ENCODE assay signal across 19 mouse cellular contexts in the genomic region with DNA sequence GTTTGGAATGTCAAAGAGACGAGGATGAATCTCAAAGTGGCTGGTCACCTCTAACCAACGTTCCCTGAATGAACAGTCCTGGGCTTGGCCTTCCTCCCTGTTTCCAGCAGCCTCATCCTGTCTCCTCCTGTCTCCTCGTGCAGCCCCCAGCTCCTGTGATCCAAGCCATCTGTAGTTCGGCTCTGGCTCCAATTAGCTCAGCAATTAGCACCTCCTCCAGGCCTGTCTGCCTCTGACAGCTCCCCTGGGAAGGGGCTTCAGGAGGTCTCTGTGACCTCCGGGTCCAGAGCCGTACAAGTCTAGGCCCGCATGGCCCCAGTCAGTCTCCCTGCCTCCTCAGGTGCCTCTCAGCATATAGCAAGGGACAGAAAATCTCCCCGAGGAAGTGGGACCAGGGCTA. TPM values are rescaled to one million over a fixed set of nuclear protein-coding genes. Genes with fewer than 3 reads are reported as not detected.
DNase-seq lines count a peak whose midpoint lies in the region; ATAC-seq and TF ChIP-seq lines count a peak whose summit lies in the region.
"Had no signal": no experiment of that assay in that cellular context is flagged by ENCODE, and none has a peak within 500 bp of the region (broad histone marks: within the 10 kb centered on the region; RNA-seq: fewer than 3 reads in every experiment).

No protein-coding gene starts in this region.

- 31% methylated on average over 8 of the region's 8 CpGs for WGBS in intestine, embryonic 14.5 days
- 36% methylated on average over 8 of the region's 8 CpGs for WGBS in intestine, embryonic 16.5 days
- 40% methylated on average over 8 of the region's 8 CpGs for WGBS in midbrain, embryonic 10.5 days
- WGBS in midbrain, postnatal 0 days: 39% methylated on average over 8 of the region's 8 CpGs
- WGBS in embryonic facial prominence, embryonic 14.5 days: 14% methylated on average over 8 of the region's 8 CpGs
- 24% methylated on average over 8 of the region's 8 CpGs for WGBS in forebrain, embryonic 16.5 days

- ATAC-seq in intestine, embryonic 14.5 days (replicated peaks; ENCODE audit: low FRiP score, low TSS enrichment, low read depth): no peak
- no peak for ATAC-seq in intestine, embryonic 16.5 days
- ATAC-seq in midbrain, postnatal 0 days (ENCODE audit: low FRiP score): no peak
- no peak for ATAC-seq in embryonic facial prominence, embryonic 14.5 days (ENCODE audit: low read depth)
- ATAC-seq in forebrain, embryonic 16.5 days: peak; percentile 59

- H3K9me3 ChIP-seq in intestine, embryonic 14.5 days (ENCODE audit: control insufficient read depth, low read length): no peaks in the 10 kb centered on the region
- no peaks in the 10 kb centered on the region for H3K9me3 ChIP-seq in intestine, embryonic 16.5 days (ENCODE audit: control insufficient read depth, low read length)
- H3K9me3 ChIP-seq in midbrain, embryonic 10.5 days (replicated peaks): no peaks in the 10 kb centered on the region
- no peaks in the 10 kb centered on the region for H3K9me3 ChIP-seq in midbrain, postnatal 0 days (ENCODE audit: low read length)
- no peaks in the 10 kb centered on the region for H3K9me3 ChIP-seq in embryonic facial prominence, embryonic 14.5 days (ENCODE audit: control insufficient read depth, low read length)
- no peaks in the 10 kb centered on the region for H3K9me3 ChIP-seq in forebrain, embryonic 16.5 days (ENCODE audit: control insufficient read depth, low read length)
- H3K9me3 ChIP-seq: neural tube, embryonic 12.5 days had no signal

- no peaks in the 10 kb centered on the region for H3K36me3 ChIP-seq in intestine, embryonic 14.5 days (ENCODE audit: control insufficient read depth, insufficient read depth, low read length)
- H3K36me3 ChIP-seq in intestine, embryonic 16.5 days (ENCODE audit: control insufficient read depth, insufficient read depth, low read length): no peaks in the 10 kb centered on the region
- H3K36me3 ChIP-seq in midbrain, embryonic 10.5 days: no peaks in the 10 kb centered on the region
- no peaks in the 10 kb centered on the region for H3K36me3 ChIP-seq in midbrain, postnatal 0 days (ENCODE audit: insufficient read depth, low read length)
- H3K36me3 ChIP-seq in embryonic facial prominence, embryonic 14.5 days (ENCODE audit: control insufficient read depth, insufficient read depth, low read length): no peaks in the 10 kb centered on the region
- H3K36me3 ChIP-seq in forebrain, embryonic 16.5 days (ENCODE audit: control insufficient read depth, insufficient read depth): no peaks in the 10 kb centered on the region
- H3K36me3 ChIP-seq: neural tube, embryonic 12.5 days had no signal

- H3K27ac ChIP-seq in intestine, embryonic 14.5 days (ENCODE audit: low read depth): peak overlapping the region; percentile 34; the same call in 1 of the 2 replicates
- no peak overlapping the region for H3K27ac ChIP-seq in intestine, embryonic 16.5 days (ENCODE audit: low read length)
- H3K27ac ChIP-seq in midbrain, embryonic 10.5 days (replicated peaks): peak overlapping the region; percentile 4; the same call in 1 of the 2 replicates
- no peak overlapping the region for H3K27ac ChIP-seq in midbrain, postnatal 0 days (ENCODE audit: low read depth, low read length)
- no peak overlapping the region for H3K27ac ChIP-seq in embryonic facial prominence, embryonic 14.5 days (replicated peaks; ENCODE audit: low read depth, low read length)
- no peak overlapping the region for H3K27ac ChIP-seq in forebrain, embryonic 16.5 days (ENCODE audit: low read length)
- H3K27ac ChIP-seq: liver, embryonic 14.5 days; neural tube, embryonic 12.5 days had no signal

- no peak overlapping the region for H3K4me3 ChIP-seq in intestine, embryonic 14.5 days (ENCODE audit: low read depth, low read length)
- H3K4me3 ChIP-seq in intestine, embryonic 16.5 days (ENCODE audit: low read length): no peak overlapping the region
- no peak overlapping the region for H3K4me3 ChIP-seq in midbrain, embryonic 10.5 days
- no peak overlapping the region for H3K4me3 ChIP-seq in midbrain, postnatal 0 days (ENCODE audit: low read depth, low read length)
- no peak overlapping the region for H3K4me3 ChIP-seq in embryonic facial prominence, embryonic 14.5 days (ENCODE audit: low read depth, low read length)
- no peak overlapping the region for H3K4me3 ChIP-seq in forebrain, embryonic 16.5 days (replicated peaks; ENCODE audit: low read length)
- H3K4me3 ChIP-seq: neural tube, embryonic 12.5 days had no signal

- no peak overlapping the region for H3K4me2 ChIP-seq in intestine, embryonic 14.5 days (ENCODE audit: low read length)
- H3K4me2 ChIP-seq in intestine, embryonic 16.5 days (ENCODE audit: low read depth, low read length): no peak overlapping the region
- no peak overlapping the region for H3K4me2 ChIP-seq in midbrain, postnatal 0 days (ENCODE audit: low read depth, low read length, poor library complexity, severe bottlenecking)
- no peak overlapping the region for H3K4me2 ChIP-seq in embryonic facial prominence, embryonic 14.5 days (ENCODE audit: low read depth, low read length)
- H3K4me2 ChIP-seq in forebrain, embryonic 16.5 days (ENCODE audit: low read length): no peak overlapping the region
- H3K4me2 ChIP-seq: neural tube, embryonic 12.5 days had no signal

- peaks cover 36% of the 10 kb centered on the region for H3K4me1 ChIP-seq in intestine, embryonic 14.5 days (replicated peaks; ENCODE audit: control insufficient read depth, insufficient read depth, low read length)
- H3K4me1 ChIP-seq in intestine, embryonic 16.5 days (ENCODE audit: control insufficient read depth, insufficient read depth, low read length): peaks cover 4% of the 10 kb centered on the region; the same call in 1 of the 2 replicates
- peaks cover 81% of the 10 kb centered on the region for H3K4me1 ChIP-seq in midbrain, embryonic 10.5 days
- 0 out of 2 replicates have a peak, but pooled peaks cover 4% of the 10 kb centered on the region for H3K4me1 ChIP-seq in midbrain, postnatal 0 days (ENCODE audit: insufficient read depth, low read length)
- H3K4me1 ChIP-seq in embryonic facial prominence, embryonic 14.5 days (ENCODE audit: control insufficient read depth, insufficient read depth, low read length): peaks cover 8% of the 10 kb centered on the region; the same call in 1 of the 2 replicates
- peaks cover 14% of the 10 kb centered on the region for H3K4me1 ChIP-seq in forebrain, embryonic 16.5 days (replicated peaks; ENCODE audit: control insufficient read depth, insufficient read depth, low read length)

- no peak overlapping the region for H3K9ac ChIP-seq in intestine, embryonic 14.5 days (ENCODE audit: low read length)
- H3K9ac ChIP-seq in intestine, embryonic 16.5 days (ENCODE audit: low read depth, low read length): no peak overlapping the region
- no peak overlapping the region for H3K9ac ChIP-seq in midbrain, postnatal 0 days (replicated peaks; ENCODE audit: low read length, poor library complexity, severe bottlenecking)
- no peak overlapping the region for H3K9ac ChIP-seq in embryonic facial prominence, embryonic 14.5 days (ENCODE audit: low read depth, low read length)
- no peak overlapping the region for H3K9ac ChIP-seq in forebrain, embryonic 16.5 days (replicated peaks; ENCODE audit: low read depth, low read length)
- H3K9ac ChIP-seq: liver, embryonic 14.5 days; neural tube, embryonic 12.5 days had no signal

- DNase-seq in intestine, embryonic 14.5 days (ENCODE audit: low spot score): no peak
- no peak for DNase-seq in midbrain, embryonic 10.5 days (ENCODE audit: low spot score)
- no peak for DNase-seq in midbrain, postnatal 0 days (ENCODE audit: low spot score)
- DNase-seq in embryonic facial prominence, embryonic 14.5 days (ENCODE audit: low spot score): peak; percentile 38
- DNase-seq in adrenal gland, adult 18-20 months (ENCODE audit: low spot score in 2 of 2): no peak
- DNase-seq: cerebellum, adult 11-12 months; gastrocnemius, postnatal 25 days; lung, postnatal 10 days; thymus, postnatal 25 days had no signal

- TF ChIP-seq CTCF in midbrain, postnatal 0 days (IDR thresholded peaks at IDR 0.05): no peak

- no peaks in the 10 kb centered on the region for H3K27me3 ChIP-seq in intestine, embryonic 14.5 days (replicated peaks; ENCODE audit: control insufficient read depth, insufficient read depth, low read length)
- no peaks in the 10 kb centered on the region for H3K27me3 ChIP-seq in intestine, embryonic 16.5 days (replicated peaks; ENCODE audit: control insufficient read depth, insufficient read depth, low read length)
- peaks cover 13% of the 10 kb centered on the region for H3K27me3 ChIP-seq in midbrain, embryonic 10.5 days (ENCODE audit: low read depth, poor library complexity, severe bottlenecking)
- H3K27me3 ChIP-seq in midbrain, postnatal 0 days (ENCODE audit: insufficient read depth, low read length): no peaks in the 10 kb centered on the region
- H3K27me3 ChIP-seq in embryonic facial prominence, embryonic 14.5 days (replicated peaks; ENCODE audit: control insufficient read depth, insufficient read depth, low read length): no peaks in the 10 kb centered on the region
- H3K27me3 ChIP-seq in forebrain, embryonic 16.5 days (replicated peaks; ENCODE audit: control insufficient read depth, insufficient read depth, low read length): no peaks in the 10 kb centered on the region
- H3K27me3 ChIP-seq: neural tube, embryonic 12.5 days had no signal

RNA-seq across cellular contexts. Expression of gene 1700017B05Rik, which starts 8.0 kb away (rescaled TPM):
- 41.2 and 42.1 TPM in 2 replicates for polyA plus RNA-seq in intestine, embryonic 14.5 days (2014; fragmentation: Nextera tagmentation; extraction: Ambion mirVana)
- polyA plus RNA-seq in intestine, embryonic 16.5 days (2015; fragmentation: Nextera tagmentation; extraction: Ambion mirVana): 23.8 and 25.5 TPM in 2 replicates
- 11.8 TPM in 2 replicates for polyA plus RNA-seq in midbrain, embryonic 10.5 days (2016; fragmentation: Nextera tagmentation; extraction: Ambion mirVana)
- 10.9 and 13.0 TPM in 2 replicates for total RNA-seq in midbrain, postnatal 0 days (2014; rRNA removed)
- polyA plus RNA-seq in midbrain, postnatal 0 days (2015; fragmentation: Nextera tagmentation; extraction: Ambion mirVana): 4.5 and 5.0 TPM in 2 replicates
- 19.5 and 19.6 TPM in 2 replicates for polyA plus RNA-seq in embryonic facial prominence, embryonic 14.5 days (2014; fragmentation: Nextera tagmentation; extraction: Ambion mirVana)
- 4.7 and 5.6 TPM in 2 replicates for polyA plus RNA-seq in forebrain, embryonic 16.5 days (2015; fragmentation: Nextera tagmentation; extraction: Ambion mirVana)
- 10 to 100 TPM; 45.7 to 53.6 TPM for total RNA-seq in adrenal gland, adult 18-20 months (2021)

RNA-seq across cellular contexts. Expression of gene Trcg1, which starts 34.0 kb away (rescaled TPM):
- not detected in 2 replicates for polyA plus RNA-seq in intestine, embryonic 14.5 days (2014; fragmentation: Nextera tagmentation; extraction: Ambion mirVana)
- polyA plus RNA-seq in intestine, embryonic 16.5 days (2015; fragmentation: Nextera tagmentation; extraction: Ambion mirVana): not detected in 2 replicates
- not detected in 2 replicates for polyA plus RNA-seq in midbrain, embryonic 10.5 days (2016; fragmentation: Nextera tagmentation; extraction: Ambion mirVana)
- not detected in 2 replicates for total RNA-seq in midbrain, postnatal 0 days (2014; rRNA removed)
- not detected in 2 replicates for polyA plus RNA-seq in midbrain, postnatal 0 days (2015; fragmentation: Nextera tagmentation; extraction: Ambion mirVana)
- polyA plus RNA-seq in embryonic facial prominence, embryonic 14.5 days (2014; fragmentation: Nextera tagmentation; extraction: Ambion mirVana): not detected in 2 replicates
- polyA plus RNA-seq in forebrain, embryonic 16.5 days (2015; fragmentation: Nextera tagmentation; extraction: Ambion mirVana): not detected in 2 replicates
- total RNA-seq in adrenal gland, adult 18-20 months (2021): not detected
- total RNA-seq: adrenal gland, postnatal 4 days; gastrocnemius, postnatal 25 days; layer of hippocampus, postnatal 25 days; left cerebral cortex, postnatal 36 days had no signal
- polyA plus RNA-seq: heart, embryonic 16.5 days; liver, embryonic 14.5 days; neural tube, embryonic 12.5 days; small intestine, adult 2 months; stomach, embryonic 16.5 days had no signal

Comparison
In these comparisons a context has a peak if more than half of its experiments do, and no peak if none do; other contexts are left out.
1. H3K27ac ChIP-seq: peak in intestine, embryonic 14.5 days (single experiment) and midbrain, embryonic 10.5 days (single experiment); none in intestine, embryonic 16.5 days (single experiment), midbrain, postnatal 0 days (single experiment), embryonic facial prominence, embryonic 14.5 days (single experiment) and forebrain, embryonic 16.5 days (single experiment).